Mouse (Mus musculus): ENCODE data around the gene Stfa3.
"Not testable (repeated sequence)": the region's sequence is repeated elsewhere in the genome, so short reads cannot be mapped to it uniquely, and the experiment has no call there.

The Stfa3 gene

DNA sequence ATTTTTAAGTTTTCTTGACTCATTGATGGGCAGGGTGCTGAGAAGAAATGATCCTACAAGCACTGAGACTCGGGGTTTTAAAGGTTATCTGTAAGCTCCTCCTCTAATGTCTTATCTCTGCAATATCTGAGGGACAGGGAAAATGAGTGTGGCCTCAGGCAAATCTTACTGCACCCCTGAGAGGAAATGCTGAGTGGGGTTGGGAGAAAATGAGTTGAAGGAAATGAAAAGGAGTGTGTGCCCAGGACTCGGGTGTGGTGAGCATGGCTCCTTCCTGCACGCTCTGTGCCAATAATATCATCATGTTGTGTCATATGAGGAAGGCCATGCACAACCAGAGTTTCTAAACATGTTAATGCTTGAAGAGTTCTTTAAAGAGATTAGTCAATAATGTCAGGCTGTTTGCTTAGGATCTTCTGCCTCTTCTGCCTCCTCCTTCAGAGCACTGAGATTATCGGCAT is at the start of gene Stfa3:
Gene Stfa3, minus strand, starts transcription at position 51 of the 461 bp plus-strand sequence.
- no peak for DNase-seq

DNA sequence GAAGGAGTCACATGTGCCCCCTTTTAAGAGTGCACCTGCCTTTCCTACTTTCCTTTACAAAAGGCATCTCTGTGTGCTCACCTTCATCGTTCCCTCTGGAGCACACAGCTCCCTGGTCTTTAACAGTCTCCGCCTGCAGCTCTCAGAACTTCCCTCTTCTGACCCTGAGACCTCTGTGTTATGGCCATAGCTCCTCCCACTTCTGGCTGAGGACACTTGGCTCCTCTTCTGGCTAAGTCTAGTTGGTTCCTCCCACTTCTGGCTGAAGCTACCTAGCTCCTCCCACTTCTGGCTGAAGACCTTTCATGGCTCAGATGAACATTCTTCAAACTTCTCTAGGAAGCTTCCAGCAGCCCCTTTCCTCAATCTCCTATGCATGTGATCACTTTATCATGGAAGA is 47.1 kb upstream of the Stfa3 start:
- no peak for DNase-seq

GRCm38 (mm10) chr16:36492420-36492819 is 37.2 kb upstream of the Stfa3 start:
- DNase-seq, result no peak

DNA sequence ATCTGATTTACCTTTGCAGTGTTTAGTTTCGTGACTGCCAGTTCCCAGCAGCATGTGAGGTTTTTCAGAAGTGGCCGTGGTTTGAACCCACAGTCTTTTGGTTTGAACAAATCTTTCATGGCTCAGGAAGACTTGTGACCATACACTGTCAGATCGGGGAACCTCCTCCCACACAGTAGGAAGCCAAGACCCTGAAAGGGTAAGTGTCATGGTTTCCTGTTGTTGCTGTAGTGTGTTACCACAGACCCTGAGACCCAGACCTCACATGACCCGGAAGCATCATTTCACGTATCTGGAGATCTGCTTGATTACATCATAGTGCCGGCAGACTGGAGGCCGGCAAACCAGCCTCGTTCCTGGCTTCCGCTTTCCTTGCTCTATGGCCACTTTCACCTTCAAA is 21.7 kb upstream of the Stfa3 start:
- DNase-seq, result no peak

DNA sequence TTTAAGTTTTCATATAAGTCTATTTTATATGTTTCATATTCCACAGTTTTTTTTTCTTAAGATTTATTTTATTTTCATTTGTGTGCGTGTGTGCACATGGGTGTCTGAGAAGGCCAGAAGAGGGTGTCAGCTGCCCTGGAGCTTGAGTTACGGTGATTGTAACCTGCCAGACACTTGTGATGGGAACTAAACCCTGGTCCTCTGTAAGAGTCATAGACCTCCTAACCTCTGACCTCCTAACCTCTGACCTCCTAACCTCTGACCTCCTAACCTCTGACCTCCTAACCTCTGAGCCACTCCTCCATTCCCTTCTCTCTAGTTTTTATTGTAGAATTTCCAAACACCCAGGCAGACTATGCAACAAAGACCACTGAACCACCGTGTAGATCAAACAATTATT is 20.3 kb upstream of the Stfa3 start:
- no peak for DNase-seq

- no peak for DNase-seq
Measured at GRCm38 (mm10) chr16:36474849-36475248, 19.7 kb upstream of the Stfa3 start.

- DNase-seq, result peak; percentile 26
Measured at GRCm38 (mm10) chr16:36473217-36474216, 18.3 kb upstream of the Stfa3 start.

DNA sequence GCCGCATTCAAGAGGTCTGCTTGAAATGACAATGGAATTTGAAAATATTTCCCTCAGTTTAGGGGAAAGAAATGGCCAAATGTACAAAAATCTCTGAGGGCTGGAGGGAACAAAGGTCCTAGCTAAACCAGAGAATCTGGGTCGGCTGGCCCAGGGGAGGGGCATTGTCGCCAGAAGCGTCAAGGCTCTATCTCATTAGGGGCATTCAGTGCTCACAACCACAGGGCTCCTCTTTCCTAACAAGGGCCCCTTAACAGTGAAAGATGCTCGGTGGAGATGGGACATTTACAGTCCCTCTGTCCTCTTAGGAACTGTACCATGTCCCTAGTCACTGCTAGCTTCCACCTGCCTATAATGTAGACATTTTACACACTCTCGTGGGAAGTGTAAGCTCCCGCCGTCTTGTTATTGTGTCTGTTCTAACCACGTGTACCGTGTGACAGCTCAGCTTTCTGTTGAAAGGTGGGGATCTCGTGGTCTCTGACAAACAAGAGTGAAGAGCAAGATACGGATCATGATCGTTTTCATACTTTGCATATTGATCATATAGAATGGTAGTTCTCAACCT is 16.0 kb upstream of the Stfa3 start:
- DNase-seq, result no peak

DNA sequence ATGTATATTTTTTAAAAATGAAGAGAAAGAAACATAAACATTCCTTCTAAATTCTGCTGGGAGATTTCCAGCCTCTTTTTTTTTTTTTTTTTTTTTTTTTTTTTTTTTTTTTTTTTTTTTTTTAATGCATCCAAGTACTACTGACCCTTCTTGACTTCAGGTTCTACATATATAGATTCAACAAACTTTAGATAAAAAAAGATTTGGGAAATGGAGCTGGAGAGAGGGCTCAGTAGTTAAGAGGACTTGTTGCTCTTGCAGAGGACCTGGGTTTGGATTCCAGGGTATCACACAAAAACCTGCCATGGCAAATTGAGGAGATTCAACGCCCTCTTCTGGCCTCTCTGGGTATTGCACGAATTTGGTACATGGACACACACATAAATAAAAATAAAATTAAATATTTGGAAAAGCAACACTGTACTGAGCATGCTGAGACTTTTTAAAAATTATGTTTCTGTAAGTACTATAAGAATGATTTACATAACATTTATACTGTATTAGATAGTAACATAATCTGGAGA is 14.8 kb upstream of the Stfa3 start:
- DNase-seq, result peak; percentile 38

DNA sequence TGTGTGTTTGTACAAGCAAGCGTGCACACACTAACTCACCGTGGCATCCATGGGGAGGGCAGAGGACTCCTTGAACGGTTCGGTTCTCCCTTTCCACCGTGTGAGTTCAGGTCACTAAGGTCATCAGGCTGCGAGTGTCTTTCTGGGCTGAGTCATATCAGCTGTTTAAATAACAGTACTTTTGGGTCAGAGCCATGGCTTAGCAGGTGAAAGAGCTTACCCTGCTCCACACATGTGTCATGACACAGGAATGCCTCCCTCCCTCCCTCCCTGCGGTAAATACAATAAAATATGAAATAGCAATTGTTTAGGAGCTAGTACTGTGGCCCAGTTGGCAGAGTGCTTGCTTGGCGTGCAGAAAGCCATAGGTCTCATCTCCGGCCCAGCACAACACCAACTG is 14.2 kb upstream of the Stfa3 start:
- no peak for DNase-seq

- no peak for DNase-seq
Measured at GRCm38 (mm10) chr16:36468862-36469261, 13.7 kb upstream of the Stfa3 start.

DNA sequence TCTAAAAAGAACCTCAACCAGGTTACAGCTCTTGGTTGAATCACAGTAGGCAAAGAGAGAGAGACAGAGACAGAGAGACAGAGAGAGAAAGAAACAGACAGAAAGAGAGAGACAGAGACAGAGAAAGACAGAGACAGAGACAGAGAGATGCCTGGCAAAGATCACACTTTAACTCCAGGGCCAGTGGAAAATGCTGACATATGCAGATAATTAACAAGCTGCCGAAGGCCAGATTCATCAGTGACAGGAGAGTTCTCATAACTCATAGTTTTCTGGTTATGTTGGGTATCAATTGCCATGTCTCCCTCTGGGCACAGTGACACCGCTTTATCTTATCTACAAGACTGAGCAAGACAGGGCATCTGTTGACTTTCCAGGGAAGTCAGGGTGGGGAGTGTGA is 12.7 kb upstream of the Stfa3 start:
- no peak for DNase-seq

GRCm38 (mm10) chr16:36465436-36465835 is 10.2 kb upstream of the Stfa3 start:
- no peak for DNase-seq

GRCm38 (mm10) chr16:36464076-36464475 is 8.9 kb upstream of the Stfa3 start:
- DNase-seq, result no peak

DNA sequence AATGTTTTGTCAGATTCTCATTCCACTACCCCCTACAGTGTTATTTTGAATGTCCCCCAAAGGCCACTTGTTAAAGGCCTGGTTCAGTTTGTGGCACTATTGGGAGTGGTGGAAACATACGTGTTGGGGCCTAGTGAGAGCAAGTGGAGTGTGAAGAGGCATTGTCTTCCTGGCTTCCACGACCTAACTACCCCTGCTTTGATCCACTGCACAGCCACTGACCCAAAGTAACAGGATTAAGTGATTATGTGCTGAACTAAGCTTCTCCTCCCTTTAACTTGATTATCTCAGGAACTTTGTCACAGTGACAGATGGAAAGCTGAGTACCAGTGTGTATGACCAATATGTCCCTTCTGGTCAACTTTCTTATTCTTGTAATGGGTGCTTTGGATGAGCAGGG is 5.2 kb upstream of the Stfa3 start:
- peak; percentile 9 for DNase-seq

GRCm38 (mm10) chr16:36420979-36421378 is 34.2 kb downstream of the Stfa3 start:
- not testable (repeated sequence) for DNase-seq

DNA sequence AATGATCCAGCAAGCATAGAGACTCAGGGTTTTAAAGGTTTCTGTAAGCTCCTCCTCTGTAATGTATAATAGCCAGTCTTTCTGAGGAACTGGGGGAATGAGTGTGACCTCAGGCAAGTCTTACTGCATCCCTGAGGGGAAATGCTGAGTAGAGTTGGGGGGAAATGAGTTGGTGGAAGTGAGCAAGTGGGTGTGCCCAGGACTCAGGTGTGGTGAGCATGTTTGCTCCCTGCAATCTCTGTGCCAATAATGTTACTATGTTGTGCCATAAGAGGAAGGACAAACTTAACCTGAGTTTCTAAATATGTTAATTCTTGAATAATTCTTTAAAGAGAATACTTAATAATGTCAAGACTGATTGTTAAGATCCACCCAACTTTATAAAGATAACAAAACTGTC is 46.8 kb downstream of the Stfa3 start, which contains the start of gene Stfa2:
Gene Stfa2, minus strand, starts transcription at position 101 of the 400 bp plus-strand sequence.
- no peak for DNase-seq

All from embryo, embryonic 11 days (tissue).